Mouse (Mus musculus) cerebellum, adult 2 months (tissue): Measurements from ENCODE around the gene Ccdc73.

Experiments
- CTCF ChIP-seq: fragments of 200-500 bp; IDR thresholded peaks from 2 replicates; pipeline ENCODE4 v1.5.1; 2011; ENCODE audit warnings: low read depth, mild to moderate bottlenecking, control low read depth, low read length, moderate library complexity, borderline replicate concordance; ENCODE audit not compliant: insufficient read depth
- POLR2A ChIP-seq: fragments of 200-500 bp; IDR thresholded peaks from 2 replicates; pipeline ENCODE4 v1.6.1; 2011; ENCODE audit warnings: low read length, control low read depth, borderline replicate concordance; ENCODE audit not compliant: insufficient read depth

- no peak for TF ChIP-seq CTCF
- no peak for TF ChIP-seq POLR2A
Observed at GRCm38 (mm10) chr2:105007236-105007635, 139.6 kb downstream of the Ccdc73 start.
